Mouse (Mus musculus): ENCODE data around the gene F830045P16Rik. TPM values are rescaled to one million over a fixed set of nuclear protein-coding genes. Genes with fewer than 3 reads are reported as not detected.

F830045P16Rik gene
- polyA plus RNA-seq, 1 experiment from 2014 or later = 0.10 TPM

GRCm38 (mm10) chr2:129410344-129410743, 126.1 kb downstream of the F830045P16Rik start:
- Histone ChIP-seq H3K9me3 (ENCODE audit: control insufficient read depth, low read length) (no peaks in the 10 kb centered on the region), H3K4me1 (ENCODE audit: control insufficient read depth, insufficient read depth, low read length) (no peaks in the 10 kb centered on the region), H3K9ac (ENCODE audit: low read length) (no peak overlapping the region), H3K4me2 (no peak overlapping the region), H3K4me3 (ENCODE audit: low read depth, low read length) (no peak overlapping the region), H3K36me3 (ENCODE audit: control insufficient read depth, insufficient read depth, low read length) (no peaks in the 10 kb centered on the region), H3K27ac (ENCODE audit: low read depth, low read length) (no peak overlapping the region), H3K27me3 (ENCODE audit: control insufficient read depth, insufficient read depth, low read length) (no peaks in the 10 kb centered on the region)
- ATAC-seq (ENCODE audit: low FRiP score) (no peak), DNase-seq (ENCODE audit: low spot score, missing footprints) (no peak)
- WGBS = 91% methylated on average over 7 of the region's 7 CpGs

- Histone ChIP-seq H3K27me3 (ENCODE audit: control insufficient read depth, insufficient read depth, low read length) (no peaks in the 10 kb centered on the region), H3K4me1 (ENCODE audit: control insufficient read depth, insufficient read depth, low read length) (no peaks in the 10 kb centered on the region), H3K9me3 (ENCODE audit: control insufficient read depth, low read length) (no peaks in the 10 kb centered on the region), H3K9ac (ENCODE audit: low read length) (no peak overlapping the region), H3K4me2 (no peak overlapping the region), H3K36me3 (ENCODE audit: control insufficient read depth, insufficient read depth, low read length) (no peaks in the 10 kb centered on the region), H3K27ac (ENCODE audit: low read depth, low read length) (no peak overlapping the region), H3K4me3 (ENCODE audit: low read depth, low read length) (no peak overlapping the region)
- 22% methylated on average over 18 of the region's 18 CpGs for WGBS
- no peak for ATAC-seq (ENCODE audit: low FRiP score)
- DNase-seq (ENCODE audit: low spot score, missing footprints) = peak; percentile 96
Measured at GRCm38 (mm10) chr2:129408476-129408875, 127.9 kb downstream of the F830045P16Rik start.

Other genes with a start within 250 kb of the F830045P16Rik start
- gene Ckap2l, start 239.4 kb downstream of the F830045P16Rik start, polyA plus RNA-seq (2014; fragmentation: Nextera tagmentation; extraction: Ambion mirVana) = 92.0 and 96.9 TPM in 2 replicates
- gene Il1a, start 226.6 kb downstream of the F830045P16Rik start, polyA plus RNA-seq (2014; fragmentation: Nextera tagmentation; extraction: Ambion mirVana) = 0.30 TPM in 1 of 2 replicates, not detected in the other
- 0.11 TPM in 1 of 2 replicates, not detected in the other for gene Il1b, start 165.5 kb downstream of the F830045P16Rik start, polyA plus RNA-seq (2014; fragmentation: Nextera tagmentation; extraction: Ambion mirVana)
- gene Sirpa, start 56.2 kb upstream of the F830045P16Rik start, polyA plus RNA-seq (2014; fragmentation: Nextera tagmentation; extraction: Ambion mirVana) = 16.0 and 17.9 TPM in 2 replicates
- 0.89 and 1.4 TPM in 2 replicates for gene Pdyn, start 163.2 kb upstream of the F830045P16Rik start, polyA plus RNA-seq (2014; fragmentation: Nextera tagmentation; extraction: Ambion mirVana)